Mouse (Mus musculus): ENCODE data around the gene Gpr150.

Gpr150 gene

DNA sequence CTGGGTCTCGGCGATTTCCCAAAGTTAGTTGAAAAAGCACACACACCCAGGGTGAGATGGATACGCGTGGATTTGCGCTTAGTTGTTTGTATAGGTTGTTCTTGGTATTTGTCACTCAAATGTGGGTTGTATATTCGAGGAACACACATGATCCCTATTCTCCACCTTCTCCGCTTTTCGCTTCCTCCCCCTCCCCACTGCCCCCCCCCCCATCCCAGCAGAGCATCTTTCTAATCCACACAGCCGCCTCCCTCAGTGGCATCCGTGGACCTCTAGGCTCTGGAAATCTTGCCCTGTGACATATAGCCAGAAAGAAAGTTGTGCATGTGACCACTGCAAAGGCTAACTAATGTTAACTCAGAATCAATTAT is at the start of gene Gpr150:
Gpr150 (minus strand) TSS at position 101 of the 371 bp plus-strand sequence.
- DNase-seq, result no peak

DNA sequence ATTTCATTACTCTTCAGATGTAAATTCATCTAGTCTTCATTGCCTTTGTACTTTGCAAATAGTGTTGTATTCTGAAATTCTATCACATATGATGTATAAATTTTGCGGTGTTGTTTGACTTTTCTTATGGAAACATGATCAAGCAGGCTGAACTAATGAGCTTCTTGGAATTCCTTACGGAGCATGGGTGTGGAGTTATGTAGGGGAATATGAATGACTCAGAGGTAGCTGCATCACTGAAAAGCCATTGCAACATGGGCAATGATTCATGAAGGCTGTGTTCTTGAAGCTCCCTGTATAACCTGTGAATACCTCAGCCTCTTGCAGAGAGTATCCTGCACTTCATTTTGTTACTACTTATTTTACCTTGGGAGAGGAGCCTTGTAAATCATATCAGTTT is 45.2 kb upstream of the Gpr150 start:
- no peak for DNase-seq

DNA sequence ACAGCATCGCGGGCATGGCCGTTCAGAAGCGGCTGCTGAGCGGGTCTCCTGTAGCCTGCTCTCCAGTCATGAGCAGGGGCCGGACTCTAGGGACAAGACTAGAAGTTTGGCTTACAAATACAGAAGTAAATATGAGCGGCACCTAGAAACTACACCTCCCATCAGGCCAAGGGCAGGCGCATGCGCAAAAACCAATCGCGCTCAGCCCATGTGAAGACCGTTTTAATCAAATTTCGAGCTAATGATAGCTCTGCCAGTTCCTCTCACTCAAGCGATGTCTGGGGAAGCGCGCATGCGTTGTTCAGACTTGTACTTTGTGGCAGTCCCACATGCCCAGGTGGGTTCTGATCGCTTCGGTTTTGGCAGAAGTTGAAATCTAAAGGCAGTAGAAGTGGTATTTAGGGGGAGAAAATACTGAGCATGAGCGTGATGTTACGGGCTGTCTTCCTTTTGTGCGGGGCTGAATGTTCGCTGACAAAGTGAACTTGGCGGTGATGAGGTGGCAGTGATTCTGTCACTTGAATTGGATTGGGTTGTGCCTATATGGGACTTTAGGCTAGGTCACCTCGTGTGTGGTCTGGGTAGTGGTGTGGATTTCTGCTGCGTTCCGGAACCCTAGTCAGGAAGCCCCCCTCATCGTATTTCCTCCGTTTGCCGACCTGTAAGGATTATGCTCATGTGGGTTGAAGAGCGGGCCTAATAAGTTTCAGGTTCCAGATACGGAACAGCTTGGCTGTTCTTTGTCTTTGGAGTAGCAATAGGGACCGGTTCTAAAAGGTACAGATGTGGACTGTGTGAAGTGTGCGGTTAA is 41.9 kb upstream of the Gpr150 start, which contains the start of the genes Arsk and Ttc37:
Arsk (minus strand) TSS at position 168 of the 811 bp plus-strand sequence.
Ttc37 (plus strand) TSS at position 242 of the 811 bp plus-strand sequence.
- peak; percentile 95 for DNase-seq

DNA sequence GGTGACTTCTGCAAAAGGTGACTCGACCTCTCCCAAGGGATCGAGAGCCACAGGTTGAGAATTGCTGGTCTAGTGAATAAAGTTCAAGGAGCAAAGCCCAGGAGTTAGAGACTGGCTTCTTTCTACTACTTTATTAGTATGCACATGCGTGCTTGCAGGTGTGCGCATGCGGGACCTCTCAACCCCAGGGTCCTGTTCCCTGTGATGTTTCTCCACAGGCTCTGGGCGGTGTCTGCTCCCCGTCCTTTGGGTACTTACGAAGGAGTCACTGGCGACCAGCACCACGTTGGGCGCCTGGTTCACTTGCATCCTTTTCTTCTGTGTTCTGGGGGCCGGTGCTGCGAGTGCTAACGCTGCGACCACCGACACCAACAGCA is 41.3 kb upstream of the Gpr150 start:
- no peak for DNase-seq

DNA sequence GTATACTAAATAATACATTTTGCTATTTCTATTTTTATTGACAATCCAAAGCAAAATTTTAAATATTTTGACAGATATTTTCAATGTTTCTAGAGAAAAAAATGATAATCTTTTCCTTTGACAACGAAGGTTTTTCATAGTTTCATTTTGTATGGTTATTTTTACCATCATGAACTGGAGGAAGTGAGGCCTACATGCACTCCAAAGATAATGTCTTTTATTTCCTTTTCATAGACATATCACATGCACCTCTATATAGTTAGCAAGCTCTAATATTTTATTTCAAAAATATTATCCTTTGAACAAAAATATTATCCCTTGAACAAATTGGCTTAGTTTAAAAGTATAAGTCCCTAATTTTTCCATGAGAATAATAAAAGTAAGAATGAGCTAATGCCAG is 17.5 kb upstream of the Gpr150 start:
- no peak for DNase-seq

DNA sequence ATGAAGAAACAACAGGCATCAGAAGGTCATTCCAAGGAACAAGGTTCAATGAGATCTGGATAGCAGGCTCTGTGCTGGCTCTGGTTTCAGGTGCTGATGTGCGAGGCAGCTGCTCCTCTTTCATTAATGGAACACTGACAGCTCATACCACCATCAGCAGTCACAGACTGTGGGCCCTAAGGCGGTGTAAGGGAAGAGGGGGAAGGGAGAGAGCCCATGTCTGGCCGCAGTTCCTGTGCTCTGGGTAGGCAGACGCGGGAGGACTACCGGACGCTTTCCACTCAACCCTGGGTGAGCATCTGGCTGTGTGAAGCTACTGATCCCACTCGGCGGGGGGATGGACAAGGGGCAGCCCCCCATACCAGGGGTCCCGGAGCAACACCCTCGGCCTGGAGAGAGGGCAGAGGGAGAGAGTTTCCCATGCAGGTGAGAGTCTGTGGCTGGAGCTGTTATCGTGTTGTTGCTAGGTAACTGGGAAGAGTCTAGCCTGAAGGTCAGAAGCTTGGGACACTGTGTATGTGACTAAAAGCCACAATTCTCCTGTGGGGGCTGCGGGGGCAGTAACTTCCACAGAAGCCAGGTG is 7.7 kb upstream of the Gpr150 start:
- no peak for DNase-seq

DNA sequence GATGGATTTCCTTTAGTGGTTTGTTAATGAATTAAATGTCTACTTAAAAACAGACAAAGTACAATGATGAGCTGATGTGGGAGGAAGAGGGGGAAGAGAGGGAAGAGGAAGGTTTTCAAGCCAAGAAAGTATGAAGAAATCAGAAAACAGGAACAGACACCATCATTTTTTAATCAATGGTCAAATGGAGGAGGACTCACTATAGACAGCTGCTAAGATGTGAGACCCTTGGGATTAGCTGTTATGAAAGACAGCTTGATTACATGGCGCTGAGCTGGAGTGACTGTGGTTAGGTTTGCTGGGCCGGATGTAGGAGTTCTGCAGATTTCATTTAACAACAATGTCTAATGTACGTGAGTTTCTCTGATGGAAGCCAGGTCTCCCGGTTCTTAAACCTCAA is 6.8 kb upstream of the Gpr150 start:
- DNase-seq, result no peak

DNA sequence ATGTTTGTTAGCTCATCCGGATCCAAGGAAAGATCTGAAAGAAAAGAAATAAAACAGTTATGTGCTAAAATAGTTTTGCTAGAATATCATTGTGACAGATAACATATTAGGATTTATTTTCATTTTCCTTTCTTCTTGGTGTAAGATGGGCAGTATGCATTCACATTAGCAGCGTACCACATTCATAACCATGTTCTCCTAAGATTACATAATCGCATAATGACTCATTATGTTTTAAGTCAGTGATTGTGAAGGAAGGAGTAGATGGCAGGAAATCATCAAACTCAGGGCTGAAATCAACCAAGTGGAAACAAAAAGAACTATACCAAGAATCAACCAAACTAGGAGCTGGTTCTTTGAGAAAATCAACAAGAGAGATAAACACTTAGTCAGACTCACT is 5.8 kb upstream of the Gpr150 start:
- DNase-seq, result no peak

DNA sequence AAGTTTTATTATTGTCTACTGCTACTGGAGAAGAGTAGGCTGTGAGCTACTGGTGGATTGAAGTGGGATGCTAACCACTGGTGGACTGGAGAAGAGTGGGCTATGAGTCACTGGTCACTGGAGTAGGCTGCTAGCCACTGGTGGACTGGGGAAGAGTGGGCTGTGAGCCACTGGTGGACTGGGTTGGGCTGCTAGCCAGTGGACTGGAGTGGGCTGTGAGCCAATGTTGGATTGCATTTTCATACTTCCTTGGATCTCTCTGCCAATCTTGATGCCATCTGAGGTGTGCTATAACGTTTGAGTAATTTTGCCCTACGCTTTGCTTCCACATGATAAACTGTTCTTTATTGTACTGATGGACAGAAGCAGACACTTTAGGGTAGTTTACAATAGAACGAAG is 5.3 kb upstream of the Gpr150 start:
- no peak for DNase-seq

DNA sequence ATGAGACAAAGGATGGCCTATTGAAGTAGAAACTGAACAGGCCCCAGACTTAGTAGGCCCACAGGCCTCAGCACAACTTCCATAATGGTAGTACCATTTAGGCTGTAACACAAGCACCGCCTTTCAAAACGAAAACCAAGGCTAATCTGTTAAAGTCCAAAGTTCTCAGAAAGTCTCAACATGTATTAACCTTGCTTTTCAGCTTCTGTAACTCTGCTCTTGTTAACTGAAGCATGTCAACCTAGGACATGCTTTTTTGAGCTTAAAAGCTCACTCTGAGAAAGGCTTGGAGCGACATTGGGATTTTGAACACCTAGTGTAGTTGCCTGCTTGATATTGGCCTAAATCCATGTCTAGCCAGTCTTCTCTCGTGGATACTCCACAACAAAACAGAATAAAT is 2.8 kb upstream of the Gpr150 start:
- DNase-seq, result no peak

DNA sequence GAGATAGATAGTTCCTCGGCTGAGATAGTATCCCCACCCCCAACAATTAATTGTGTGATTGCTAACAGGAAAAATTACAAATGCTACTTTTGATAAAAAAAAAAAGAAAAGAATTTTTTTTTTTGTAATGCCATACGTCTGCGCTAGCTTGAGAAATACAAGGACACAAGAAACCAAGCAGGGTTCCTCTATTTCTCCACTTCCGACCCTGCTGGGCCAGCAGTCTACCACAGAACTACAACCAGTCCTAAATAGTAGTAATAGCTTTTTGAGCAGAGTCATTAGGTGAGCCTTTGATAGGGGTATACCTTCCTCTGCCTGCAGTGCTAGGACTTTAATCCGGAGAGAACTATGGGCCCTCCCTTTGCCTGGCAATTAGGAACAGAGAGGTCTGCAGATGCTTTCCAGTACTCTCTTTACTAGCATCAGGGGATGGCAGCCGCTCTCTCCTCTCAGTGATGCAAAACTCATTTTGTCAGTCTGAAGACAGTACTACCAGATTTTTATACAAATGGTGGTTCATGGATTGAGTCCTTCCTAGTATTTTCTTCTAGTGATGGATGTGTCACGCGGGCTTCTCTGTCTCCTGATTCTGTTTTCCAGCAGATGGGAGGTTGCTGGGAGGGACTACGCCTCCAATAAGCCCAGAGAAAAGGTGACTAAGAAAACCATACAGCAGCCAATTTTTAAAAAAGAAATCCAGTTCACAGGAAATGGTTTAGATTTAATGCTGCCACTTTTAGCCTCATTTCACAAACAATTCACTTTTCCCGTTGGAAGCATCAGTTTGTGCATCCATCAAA is 672 bp upstream of the Gpr150 start:
- DNase-seq, result no peak

DNA sequence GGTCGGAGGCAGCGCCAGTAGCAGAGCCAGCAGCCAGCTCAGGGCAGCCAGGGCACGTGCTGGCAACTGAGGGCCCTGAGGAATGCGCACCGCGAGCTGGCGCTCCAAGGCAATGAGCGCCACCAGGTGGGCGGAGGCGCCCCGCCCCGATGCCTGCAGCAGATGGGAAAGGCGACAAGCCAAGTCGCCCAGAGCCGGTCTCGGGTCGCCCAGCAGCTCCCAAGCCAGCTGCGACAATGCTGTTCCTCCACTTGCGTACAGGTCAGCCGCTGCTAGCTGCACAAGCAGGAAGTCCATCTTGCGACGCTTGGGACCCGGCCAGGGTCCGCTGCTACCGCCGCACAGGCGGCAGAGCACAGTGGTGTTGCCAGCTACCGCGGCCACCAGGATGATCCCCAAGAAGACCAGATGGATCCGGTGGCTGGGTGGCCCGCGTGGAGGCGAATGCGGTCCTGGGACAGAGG is 503 bp downstream of the Gpr150 start:
- peak; percentile 78 for DNase-seq

DNA sequence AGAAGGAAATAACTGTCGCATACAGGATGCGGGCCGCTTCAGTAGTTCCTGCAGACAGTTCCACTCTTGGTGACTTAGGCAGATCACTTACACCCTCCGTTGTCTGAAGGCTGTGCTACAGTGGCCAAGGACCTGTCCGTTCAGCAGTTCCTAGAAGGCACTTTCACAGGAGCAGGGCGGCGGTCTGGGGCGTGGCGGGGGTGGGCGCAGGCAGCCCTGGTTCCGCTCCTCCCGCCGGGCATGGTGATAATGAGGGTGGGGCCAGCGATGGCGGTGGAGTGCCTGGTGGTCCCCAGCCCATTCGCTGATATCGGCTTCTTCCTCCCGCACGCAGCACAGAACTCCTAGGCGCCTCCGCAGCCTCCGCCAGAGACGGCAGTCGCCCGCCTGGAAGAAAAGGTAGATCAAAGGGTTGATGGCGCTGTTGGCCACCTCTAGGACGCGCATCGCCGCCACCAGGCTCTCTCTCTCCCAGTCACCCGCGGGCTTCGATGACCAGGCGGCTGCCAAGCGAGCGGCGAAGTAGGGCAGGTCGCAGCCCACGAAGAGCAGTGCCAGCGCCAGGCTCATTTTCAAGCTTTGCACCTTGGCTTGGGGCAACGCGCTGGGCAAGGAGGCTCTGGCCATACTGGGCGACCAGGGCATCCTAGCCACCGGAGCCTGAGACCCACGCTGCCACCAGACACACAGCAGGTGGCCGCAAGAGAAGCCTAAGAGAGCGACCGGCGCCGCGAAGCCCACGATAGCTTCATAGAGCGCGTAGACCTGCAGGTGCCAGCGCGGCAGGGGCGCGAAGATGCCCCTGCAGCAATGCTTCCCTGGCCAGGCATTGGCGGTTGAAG is 1.2 kb downstream of the Gpr150 start:
- DNase-seq, result peak; percentile 26

DNA sequence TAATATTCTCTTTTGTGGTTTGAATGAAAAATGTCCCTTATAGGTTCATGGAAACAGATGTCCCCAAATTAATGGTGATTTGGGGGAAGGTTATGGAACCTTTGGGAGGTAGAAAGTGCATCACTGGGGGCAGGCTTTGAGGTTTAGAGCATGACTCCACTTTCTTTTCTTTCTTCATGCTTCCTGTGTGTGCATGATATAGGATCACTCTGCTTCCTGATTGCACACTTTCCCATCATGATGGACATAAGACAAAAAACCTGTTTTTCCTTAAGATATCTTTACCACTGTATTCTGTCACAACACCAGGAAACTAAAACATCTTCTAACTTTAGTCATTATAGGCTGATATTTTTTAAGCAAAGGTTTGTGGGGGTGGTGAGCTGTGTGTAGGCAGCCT is 11.8 kb downstream of the Gpr150 start:
- no peak for DNase-seq

DNA sequence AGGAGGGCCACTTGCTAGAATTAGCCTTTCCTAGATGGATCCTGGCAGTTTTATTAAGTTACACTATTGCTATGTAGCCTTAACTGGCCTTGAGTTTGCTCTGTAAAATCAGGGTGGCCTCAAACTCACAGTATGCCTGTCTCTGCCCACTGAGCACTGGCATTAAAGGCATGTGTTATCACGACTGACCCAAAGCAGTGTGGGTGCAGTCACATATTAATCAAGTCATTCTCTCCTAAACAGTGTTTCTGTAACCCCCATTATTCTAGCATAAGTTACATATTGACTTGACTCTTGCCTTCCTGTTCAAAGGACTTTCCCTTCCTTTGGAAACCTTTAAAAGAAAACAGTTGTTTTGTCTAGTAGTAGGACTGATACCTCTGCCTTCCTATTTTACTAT is 14.3 kb downstream of the Gpr150 start:
- DNase-seq, result no peak

DNA sequence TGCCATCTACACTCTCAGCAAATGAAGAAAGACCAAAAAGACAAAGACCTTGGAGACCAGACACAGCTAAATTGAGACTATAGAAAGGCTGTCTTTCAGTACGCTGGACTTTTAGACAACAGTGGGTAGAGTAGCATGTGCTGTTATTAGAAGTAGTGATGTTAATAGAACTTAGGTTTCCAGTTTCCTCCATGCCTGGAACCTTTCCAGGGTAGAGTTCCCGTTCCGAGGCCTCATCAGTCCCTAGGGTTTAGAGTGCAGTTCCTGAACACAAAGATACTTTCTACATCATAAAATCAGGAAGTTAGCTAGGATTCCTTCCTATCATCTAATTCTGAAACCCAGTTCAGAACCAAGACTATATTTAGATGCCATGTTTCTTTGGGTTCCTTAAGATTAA is 32.2 kb downstream of the Gpr150 start:
- no peak for DNase-seq

DNA sequence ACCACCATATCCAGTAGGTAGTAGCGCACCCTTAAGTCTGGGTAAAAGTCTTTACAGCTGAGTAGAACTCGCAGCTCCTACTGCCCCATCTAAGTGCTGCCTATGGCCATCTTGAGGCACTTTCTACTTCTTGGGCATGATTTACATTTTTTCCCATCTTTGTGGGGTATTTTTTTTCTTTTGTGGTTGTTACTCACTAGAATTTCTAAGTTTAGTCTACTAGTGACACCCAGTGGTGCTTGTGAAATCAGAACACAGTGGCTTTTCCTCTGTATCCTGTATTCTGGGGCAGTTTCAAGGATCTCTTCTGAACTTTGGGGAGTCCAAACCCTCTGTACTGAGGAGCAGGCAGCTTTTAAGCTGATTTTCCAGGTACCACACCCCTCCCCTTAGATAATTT is 35.0 kb downstream of the Gpr150 start:
- DNase-seq, result no peak

DNA sequence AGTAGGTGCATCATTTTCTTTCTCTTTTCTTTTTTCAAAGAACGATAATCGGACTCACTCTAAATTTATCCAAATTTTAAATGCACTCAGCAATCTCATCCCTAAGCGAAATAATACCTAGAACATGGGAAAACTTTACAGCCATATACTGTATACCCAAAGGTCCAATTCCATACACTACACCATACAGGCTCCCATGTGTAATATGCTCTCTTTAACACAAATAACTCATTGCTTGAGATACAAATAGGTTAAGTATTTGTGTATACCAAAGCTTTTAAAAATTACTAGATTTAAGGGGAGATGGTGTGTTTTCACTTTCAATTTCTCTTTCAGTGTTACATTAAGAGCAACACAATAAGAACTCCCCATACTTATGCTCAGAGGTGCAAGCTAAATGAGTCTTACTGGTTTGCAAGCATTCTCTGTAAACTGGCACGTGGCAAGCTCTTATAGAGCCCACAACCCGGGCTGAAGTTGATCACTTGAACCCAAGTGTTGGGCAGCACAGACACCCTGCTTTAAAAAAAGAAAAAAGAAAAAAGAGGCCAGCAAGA is 37.9 kb downstream of the Gpr150 start:
- DNase-seq, result peak; percentile 10

DNA sequence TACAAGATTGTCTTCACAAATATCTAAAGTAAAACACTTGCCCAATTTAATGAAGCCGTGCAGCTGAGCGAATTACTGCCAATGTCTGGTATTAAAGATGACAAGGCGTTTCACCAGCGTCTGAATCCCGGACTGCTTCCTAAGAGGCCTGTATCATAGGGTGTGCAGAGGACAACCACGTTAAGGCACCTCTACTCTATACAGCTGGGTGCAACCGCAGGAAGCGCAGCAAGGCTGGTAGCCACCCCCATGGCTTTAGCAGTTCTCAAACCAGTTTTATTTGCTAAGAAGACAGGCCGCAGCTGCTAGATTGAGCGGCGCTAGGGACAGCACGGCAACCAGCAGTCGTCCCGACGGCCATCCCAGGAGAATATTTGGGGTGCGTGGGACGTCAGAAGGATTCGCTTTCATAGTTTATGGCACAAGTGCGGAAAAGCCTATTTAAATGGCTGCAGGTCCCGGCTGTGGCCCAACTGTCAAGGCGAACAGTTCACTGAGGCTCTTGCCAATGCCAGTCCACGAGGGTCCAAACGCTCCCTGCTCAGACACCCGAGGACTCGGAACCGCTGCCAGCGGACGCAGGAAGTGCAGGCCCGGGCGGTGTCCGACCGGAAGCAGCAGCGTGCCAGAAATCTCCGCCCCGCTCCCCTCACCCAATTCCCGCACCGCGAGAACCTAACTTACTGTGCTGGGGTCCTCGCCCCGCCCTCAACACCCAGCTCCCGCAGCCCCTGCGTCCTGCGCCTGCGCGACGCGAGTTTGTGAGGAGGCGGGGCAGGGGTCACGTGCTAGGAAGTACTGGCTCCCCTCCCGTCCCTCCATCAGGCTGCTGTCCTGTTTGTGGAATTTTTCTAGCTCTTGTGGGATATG is 38.6 kb downstream of the Gpr150 start, which contains the start of gene Rfesd:
Rfesd (minus strand) TSS at position 746 of the 870 bp plus-strand sequence.
- DNase-seq, result peak; percentile 98

DNA sequence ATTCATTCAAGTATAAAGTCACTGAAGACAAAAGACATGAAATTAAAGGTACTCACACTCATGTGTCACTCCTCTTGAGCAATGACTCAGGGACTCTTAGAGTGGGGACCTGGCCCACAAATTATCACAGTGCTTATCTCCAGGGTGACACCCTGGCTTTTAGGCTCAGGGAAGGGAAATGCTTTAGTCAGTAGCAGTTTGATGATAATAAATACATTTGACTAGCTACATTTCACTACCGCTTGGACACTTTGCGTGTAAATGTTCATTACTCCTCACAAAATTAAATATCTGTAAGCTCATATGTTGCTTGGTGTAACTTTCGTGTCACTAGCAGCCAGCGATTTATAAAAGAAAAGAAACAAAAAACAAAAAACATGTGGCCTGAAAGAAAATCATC is 39.3 kb downstream of the Gpr150 start:
- no peak for DNase-seq

DNA sequence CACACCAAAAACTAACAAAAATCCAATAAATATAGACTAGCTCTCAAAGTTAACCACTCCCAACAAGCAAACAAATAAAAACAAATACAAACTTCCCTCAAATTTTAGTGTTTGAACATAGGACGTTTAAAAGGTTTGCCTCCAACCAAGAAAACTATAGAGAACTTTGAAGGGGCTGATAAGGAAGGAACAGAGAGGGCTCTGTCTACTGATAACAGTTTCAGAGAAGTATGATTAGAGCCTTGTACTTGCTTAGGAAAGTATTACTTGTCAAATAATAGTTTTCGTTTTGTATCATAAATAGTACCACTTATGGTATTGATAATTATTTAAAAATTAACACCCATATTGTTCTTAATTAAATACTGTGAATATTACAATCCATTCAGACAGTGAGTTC is 42.3 kb downstream of the Gpr150 start:
- DNase-seq, result no peak

Data from thymus, postnatal 4 days (tissue).